Mouse (Mus musculus): ENCODE measurements around the gene Prpf6.

The Prpf6 gene

GRCm38 (mm10) chr2:181596221-181596960 lies 4.7 kb downstream of the Prpf6 start:
- no peak for DNase-seq (ENCODE audit: low read depth, low spot score)

- no peak for DNase-seq (ENCODE audit: low read depth, low spot score)
These were observed 5.9 kb downstream of the Prpf6 start for GRCm38 (mm10) chr2:181597378-181598061.

GRCm38 (mm10) chr2:181598454-181599351 lies 7.0 kb downstream of the Prpf6 start, which contains the start of gene Samd10:
Gene Samd10, minus strand, starts transcription at chr2:181599212.
- DNase-seq (ENCODE audit: low read depth, low spot score): no peak

DNA sequence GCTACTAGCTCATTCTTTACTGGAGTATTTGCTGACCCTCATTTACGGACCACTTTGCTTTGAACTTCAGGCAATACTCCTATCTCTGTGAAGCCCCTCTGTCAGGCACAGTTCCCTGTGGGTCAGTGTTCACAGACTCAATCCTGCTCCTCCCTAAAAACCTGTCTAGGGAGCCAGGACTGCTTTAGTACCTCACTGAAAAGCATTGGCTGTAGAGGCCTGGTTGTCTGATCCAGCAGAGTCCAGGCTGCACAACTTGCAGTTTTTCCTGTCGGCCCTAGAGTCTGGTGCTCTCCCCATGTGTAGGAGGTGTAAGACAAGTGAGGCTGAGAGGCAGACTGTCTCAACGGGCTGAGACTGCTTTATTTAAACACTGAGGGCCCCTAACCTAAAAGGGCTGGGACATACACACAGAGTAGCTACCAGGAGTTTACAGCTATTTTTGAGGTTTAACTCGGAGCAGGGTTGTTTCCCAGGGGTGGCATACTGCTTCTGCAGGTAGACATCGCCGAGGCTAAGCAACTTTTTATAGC lies 8.6 kb downstream of the Prpf6 start:
- no peak for DNase-seq (ENCODE audit: low read depth, low spot score)

GRCm38 (mm10) chr2:181600828-181601750 lies 9.4 kb downstream of the Prpf6 start:
- peak; percentile 97 for DNase-seq (ENCODE audit: low read depth, low spot score)

DNA sequence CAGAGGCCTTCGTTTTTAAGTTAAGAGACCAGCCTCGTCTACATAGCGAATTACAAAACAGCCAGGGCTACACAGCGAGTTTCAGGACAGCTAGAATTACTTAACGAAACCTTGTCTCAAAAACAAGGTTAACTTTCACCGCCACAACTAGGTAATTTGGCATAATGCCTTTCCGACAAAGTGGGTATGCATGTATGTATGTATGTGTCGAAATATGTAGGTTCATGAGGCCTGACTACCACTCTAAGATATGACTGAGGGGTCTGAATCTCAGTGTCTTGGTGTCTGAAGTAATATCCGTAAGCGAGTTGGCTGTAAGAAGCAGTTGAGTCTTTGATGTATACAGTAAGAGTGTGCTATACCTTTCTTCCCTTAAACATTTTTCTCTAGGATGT lies 10.1 kb downstream of the Prpf6 start:
- DNase-seq (ENCODE audit: low read depth, low spot score): no peak

GRCm38 (mm10) chr2:181602367-181602766 lies 10.7 kb downstream of the Prpf6 start:
- DNase-seq (ENCODE audit: low read depth, low spot score): no peak

- DNase-seq (ENCODE audit: low read depth, low spot score): no peak
These were observed 27.3 kb downstream of the Prpf6 start for GRCm38 (mm10) chr2:181618761-181619495.

DNA sequence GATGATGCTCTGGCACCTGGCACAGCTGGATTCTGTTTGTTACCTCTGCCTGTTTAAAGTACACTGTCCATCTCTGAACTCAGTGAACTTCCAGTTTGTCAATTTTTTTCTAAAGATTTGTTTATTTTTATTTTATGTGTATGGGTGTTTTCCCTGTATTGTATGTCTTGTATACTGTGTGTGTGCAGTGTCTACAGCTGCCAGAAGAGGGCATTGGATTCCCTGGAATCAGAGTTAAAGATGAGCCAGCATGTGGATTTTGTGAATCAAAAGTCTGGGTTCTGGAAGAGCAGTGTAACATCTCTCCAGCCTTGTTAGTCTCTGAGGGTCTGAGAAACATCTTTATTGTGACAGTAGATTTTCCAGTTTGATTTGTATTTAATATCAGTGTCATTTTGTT lies 31.7 kb downstream of the Prpf6 start:
- no peak for DNase-seq (ENCODE audit: low read depth, low spot score)

GRCm38 (mm10) chr2:181628471-181628870 lies 36.8 kb downstream of the Prpf6 start:
- DNase-seq (ENCODE audit: low read depth, low spot score): no peak

GRCm38 (mm10) chr2:181632624-181633023 lies 41.0 kb downstream of the Prpf6 start:
- no peak for DNase-seq (ENCODE audit: low read depth, low spot score)

GRCm38 (mm10) chr2:181635865-181636264 lies 44.2 kb downstream of the Prpf6 start:
- no peak for DNase-seq (ENCODE audit: low read depth, low spot score)

DNA sequence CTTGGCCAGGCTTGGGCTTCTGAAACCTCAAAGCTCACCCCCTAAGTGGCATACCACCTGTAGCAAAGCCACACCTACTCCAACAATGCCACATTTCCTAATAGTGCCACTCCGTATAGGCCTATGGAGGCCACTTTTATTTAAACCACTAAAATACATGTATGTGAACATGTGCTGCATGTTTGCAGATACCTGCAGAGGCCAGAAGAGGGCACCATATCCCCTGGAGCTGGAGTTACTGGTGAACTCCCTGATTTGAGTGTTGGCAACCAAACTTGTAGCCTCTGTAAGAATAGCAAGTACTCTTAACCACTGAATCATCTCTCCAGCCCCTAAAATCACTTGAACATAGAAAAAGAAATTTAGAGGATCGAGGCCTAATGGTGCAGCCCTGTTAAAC lies 52.7 kb downstream of the Prpf6 start:
- DNase-seq (ENCODE audit: low read depth, low spot score): peak; percentile 53

- DNase-seq (ENCODE audit: low read depth, low spot score): peak; percentile 50
These were observed 54.0 kb downstream of the Prpf6 start for GRCm38 (mm10) chr2:181645666-181646065.

DNA sequence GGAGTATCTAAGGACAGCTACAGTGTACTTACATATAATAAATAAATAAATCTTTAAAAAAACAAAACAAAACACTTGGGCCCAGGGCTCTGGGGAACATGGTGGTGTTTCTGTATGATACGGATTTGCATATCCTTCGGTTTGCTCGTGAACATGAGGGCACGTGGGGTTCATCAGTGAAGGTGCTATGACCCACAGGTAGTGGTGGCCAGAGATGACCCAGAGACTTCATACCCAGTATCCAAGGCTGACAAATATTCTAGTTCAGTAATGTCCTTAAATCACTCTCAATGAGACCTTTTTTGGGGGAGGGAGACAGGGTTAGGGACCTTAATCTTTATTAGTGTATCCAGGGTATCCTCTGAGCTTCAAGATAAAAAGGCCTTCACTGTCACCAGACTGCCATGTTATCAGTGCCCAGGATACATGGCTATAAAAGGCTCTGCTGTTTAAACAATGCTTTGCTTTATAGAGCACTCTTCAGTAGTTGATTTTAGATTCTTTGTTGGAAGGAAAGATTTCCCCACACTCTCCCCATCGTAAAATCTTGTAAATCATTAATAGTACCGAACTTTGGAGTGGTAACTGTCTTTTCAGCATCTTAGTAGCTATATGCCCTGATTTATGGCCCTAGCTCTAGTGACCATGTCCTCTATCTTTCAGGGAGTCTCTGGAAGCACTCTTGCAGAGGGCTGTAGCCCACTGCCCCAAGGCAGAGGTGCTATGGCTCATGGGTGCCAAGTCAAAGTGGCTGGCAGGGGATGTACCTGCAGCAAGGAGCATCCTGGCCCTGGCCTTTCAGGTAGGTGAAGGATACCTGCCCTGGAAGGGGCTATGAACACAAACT lies 55.2 kb downstream of the Prpf6 start:
- DNase-seq (ENCODE audit: low read depth, low spot score): no peak

- DNase-seq (ENCODE audit: low read depth, low spot score): no peak
These were observed 57.3 kb downstream of the Prpf6 start for GRCm38 (mm10) chr2:181648926-181649325.

GRCm38 (mm10) chr2:181653065-181653464 lies 61.4 kb downstream of the Prpf6 start:
- no peak for DNase-seq (ENCODE audit: low read depth, low spot score)

- no peak for DNase-seq (ENCODE audit: low read depth, low spot score)
These were observed 61.9 kb downstream of the Prpf6 start for GRCm38 (mm10) chr2:181653523-181653922.

GRCm38 (mm10) chr2:181656734-181657133 lies 65.1 kb downstream of the Prpf6 start, which contains the start of gene Gm29797:
Gene Gm29797, plus strand, starts transcription at chr2:181657034.
- DNase-seq (ENCODE audit: low read depth, low spot score): no peak
